Mouse (Mus musculus) MEL (cell line): ENCODE measurements around the gene G3bp2. TPM values are rescaled to one million over a fixed set of nuclear protein-coding genes. Genes with fewer than 3 reads are reported as not detected.

Source experiments
- DNase-seq: peaks from one replicate; pipeline ENCODE4 v3.0.0; 2011; ENCODE audit warnings: low read depth, low spot score
- H3K27ac ChIP-seq: 2 replicates; pipeline ENCODE4 v1.5.1; 2012; ENCODE audit warnings: low read depth, mild to moderate bottlenecking, control low read depth, low read length, moderate library complexity; ENCODE audit not compliant: control insufficient read depth
- H3K27me3 ChIP-seq, 2 experiments: fragments of 150-350 bp in 1 of 2; sonication (generic) in 1 of 2; 2 replicates each; pipeline ENCODE4 v1.6.1; 2012; ENCODE audit warnings: low read length in 2 of 2, mild to moderate bottlenecking in 2 of 2, improper control_type of control experiment in 1 of 2, moderate library complexity in 1 of 2; ENCODE audit not compliant: insufficient read depth in 2 of 2, control insufficient read depth in 1 of 2
- H3K36me3 ChIP-seq, 2 experiments: 2 replicates each; pipeline ENCODE4 v1.6.1; 2012 to 2014; ENCODE audit warnings: low read length in 2 of 2, improper control_type of control experiment in 1 of 2, inconsistent platforms in 1 of 2, mild to moderate bottlenecking in 1 of 2; ENCODE audit not compliant: insufficient read depth in 2 of 2, control insufficient read depth in 1 of 2
- H3K4me1 ChIP-seq, 2 experiments: fragments of 150-350 bp in 1 of 2; sonication (generic) in 1 of 2; 2 replicates each; pipeline ENCODE4 v1.6.1; 2012; ENCODE audit warnings: low read length in 2 of 2, improper control_type of control experiment in 1 of 2, mild to moderate bottlenecking in 1 of 2; ENCODE audit not compliant: insufficient read depth in 2 of 2, control insufficient read depth in 1 of 2
- H3K4me3 ChIP-seq, 2 experiments: fragments of 150-350 bp in 1 of 2; sonication (generic) in 1 of 2; 2 replicates each; pipeline ENCODE4 v1.5.1; 2012; ENCODE audit warnings: low read depth in 2 of 2, low read length in 2 of 2, mild to moderate bottlenecking in 2 of 2, moderate library complexity in 2 of 2, control low read depth in 1 of 2, improper control_type of control experiment in 1 of 2; ENCODE audit not compliant: control insufficient read depth in 1 of 2, insufficient read depth in 1 of 2
- H3K79me2 ChIP-seq: 2 replicates; pipeline ENCODE4 v1.6.1; 2012; ENCODE audit warnings: mild to moderate bottlenecking, low read length, moderate library complexity; ENCODE audit not compliant: control insufficient read depth, poor library complexity, insufficient read depth
- H3K9ac ChIP-seq: 2 replicates; pipeline ENCODE4 v1.6.1; 2012; ENCODE audit warnings: low read depth, mild to moderate bottlenecking, control low read depth, low read length, moderate library complexity; ENCODE audit not compliant: control insufficient read depth, poor library complexity, severe bottlenecking
- H3K9me3 ChIP-seq: fragments of 150-350 bp; sonication (generic); replicated peaks from 2 replicates; pipeline ENCODE4 v1.6.1; 2012; ENCODE audit warnings: mild to moderate bottlenecking, low read length, improper control_type of control experiment, moderate library complexity; ENCODE audit not compliant: insufficient read depth
- CHD1 ChIP-seq: IDR thresholded peaks from 2 replicates; pipeline ENCODE4 v1.6.1; 2012; ENCODE audit warnings: low read depth, mild to moderate bottlenecking, inconsistent platforms, low read length, improper control_type of control experiment
- CTCF ChIP-seq, 3 experiments: IDR thresholded peaks in 2 of 3; conservative IDR thresholded peaks in 1 of 3; 2 replicates each; pipeline ENCODE4 v1.5.1; 2011 to 2012; ENCODE audit warnings: low read length in 3 of 3, low read depth in 2 of 3, mild to moderate bottlenecking in 2 of 3, improper control_type of control experiment in 1 of 3, inconsistent platforms in 1 of 3, mixed read lengths in 1 of 3, moderate library complexity in 1 of 3; ENCODE audit not compliant: control insufficient read depth in 1 of 3, insufficient read depth in 1 of 3, poor library complexity in 1 of 3, severe bottlenecking in 1 of 3
- ETS1 ChIP-seq: IDR thresholded peaks from 2 replicates; pipeline ENCODE4 v1.6.1; 2012; ENCODE audit warnings: low read depth, mild to moderate bottlenecking, inconsistent platforms, low read length, improper control_type of control experiment, moderate library complexity
- GABPA ChIP-seq: IDR thresholded peaks from 2 replicates; pipeline ENCODE4 v1.6.1; 2012; ENCODE audit warnings: low read depth, mild to moderate bottlenecking, inconsistent platforms, low read length, improper control_type of control experiment, moderate library complexity
- GATA1 ChIP-seq: IDR thresholded peaks from 2 replicates; pipeline ENCODE4 v1.6.1; 2011; ENCODE audit warnings: low read depth, low read length, improper control_type of control experiment
- HCFC1 ChIP-seq: IDR thresholded peaks from 2 replicates; pipeline ENCODE4 v1.6.1; 2012; ENCODE audit warnings: low read depth, mild to moderate bottlenecking, inconsistent platforms, low read length, improper control_type of control experiment, moderate library complexity
- MAX ChIP-seq: IDR thresholded peaks from 2 replicates; pipeline ENCODE4 v1.6.1; 2011; ENCODE audit warnings: low read length, improper control_type of control experiment
- MAZ ChIP-seq: IDR thresholded peaks from 2 replicates; pipeline ENCODE4 v1.6.1; 2012; ENCODE audit warnings: low read depth, mild to moderate bottlenecking, inconsistent platforms, low read length, improper control_type of control experiment
- MXI1 ChIP-seq: IDR thresholded peaks from 2 replicates; pipeline ENCODE4 v1.6.1; 2011; ENCODE audit warnings: mild to moderate bottlenecking, low read depth, low read length, improper control_type of control experiment
- MYC ChIP-seq: IDR thresholded peaks from 2 replicates; pipeline ENCODE4 v1.6.1; 2011; ENCODE audit warnings: low read depth, mild to moderate bottlenecking, low read length, improper control_type of control experiment, moderate library complexity
- NELFE ChIP-seq: IDR thresholded peaks from 2 replicates; pipeline ENCODE4 v1.6.1; 2011; ENCODE audit warnings: low read depth, low read length, improper control_type of control experiment
- POLR2A ChIP-seq, 2 experiments: IDR thresholded peaks; 2 replicates each; pipeline ENCODE4 v1.6.1; 2011 to 2012; ENCODE audit warnings: low read length in 2 of 2, mild to moderate bottlenecking in 2 of 2, control low read depth in 1 of 2, improper control_type of control experiment in 1 of 2, low read depth in 1 of 2, moderate library complexity in 1 of 2; ENCODE audit not compliant: control insufficient read depth in 1 of 2, insufficient read depth in 1 of 2, poor library complexity in 1 of 2
- POLR2AphosphoS2 ChIP-seq: IDR thresholded peaks from 2 replicates; pipeline ENCODE4 v1.6.1; 2011; ENCODE audit warnings: low read length, improper control_type of control experiment
- POLR2AphosphoS5 ChIP-seq: IDR thresholded peaks from 2 replicates; pipeline ENCODE4 v1.6.1; 2012; ENCODE audit warnings: low read depth, borderline replicate concordance, mild to moderate bottlenecking, inconsistent platforms, low read length, moderate library complexity, mixed read lengths
- RCOR1 ChIP-seq: IDR thresholded peaks from 2 replicates; pipeline ENCODE4 v1.6.1; 2012; ENCODE audit warnings: low read depth, mild to moderate bottlenecking, inconsistent platforms, low read length, improper control_type of control experiment
- SIN3A ChIP-seq: IDR thresholded peaks from 2 replicates; pipeline ENCODE4 v1.6.1; 2012; ENCODE audit warnings: low read length, improper control_type of control experiment, inconsistent platforms
- SMC3 ChIP-seq: IDR thresholded peaks from 2 replicates; pipeline ENCODE4 v1.6.1; 2011; ENCODE audit warnings: low read depth, low read length, improper control_type of control experiment
- TAL1 ChIP-seq: IDR thresholded peaks from 2 replicates; pipeline ENCODE4 v1.6.1; 2012; ENCODE audit warnings: mild to moderate bottlenecking, inconsistent platforms, low read length, moderate library complexity, mixed read lengths
- ZC3H11A ChIP-seq: IDR thresholded peaks from 2 replicates; pipeline ENCODE4 v1.6.1; 2012; ENCODE audit warnings: low read depth, mild to moderate bottlenecking, inconsistent platforms, low read length, improper control_type of control experiment
- ZKSCAN1 ChIP-seq: IDR thresholded peaks from 2 replicates; pipeline ENCODE4 v1.6.1; 2012; ENCODE audit warnings: low read depth, mild to moderate bottlenecking, inconsistent platforms, low read length, improper control_type of control experiment, moderate library complexity
- ZNF384 ChIP-seq: IDR thresholded peaks from 2 replicates; pipeline ENCODE4 v1.6.1; 2012; ENCODE audit warnings: low read depth, mild to moderate bottlenecking, inconsistent platforms, low read length, improper control_type of control experiment
- polyA plus RNA-seq, 2 experiments: library from polyadenylated mRNA; stranded (reverse) in 1 of 2; unstranded in 1 of 2; fragments of >175 nt in 1 of 2; fragments of >200 nt in 1 of 2; gene quantifications; 2 replicates each; pipeline versions ENCODE4 v1.2.1 to v1.2.4; 2012; ENCODE audit warnings: low replicate concordance in 2 of 2, low read depth in 1 of 2; ENCODE audit not compliant: insufficient read length in 2 of 2, insufficient read depth in 1 of 2, missing spikeins in 1 of 2
- total RNA-seq: library from RNA; depleted of rRNA; stranded (reverse); fragments of 300-350 nt; gene quantifications from 2 replicates; pipeline ENCODE4 v1.2.3, GENCODE M21; 2012

G3bp2 gene
- total and polyA plus RNA-seq, 3 experiments: 42.8 to 177 (median 65.5) TPM

DNA sequence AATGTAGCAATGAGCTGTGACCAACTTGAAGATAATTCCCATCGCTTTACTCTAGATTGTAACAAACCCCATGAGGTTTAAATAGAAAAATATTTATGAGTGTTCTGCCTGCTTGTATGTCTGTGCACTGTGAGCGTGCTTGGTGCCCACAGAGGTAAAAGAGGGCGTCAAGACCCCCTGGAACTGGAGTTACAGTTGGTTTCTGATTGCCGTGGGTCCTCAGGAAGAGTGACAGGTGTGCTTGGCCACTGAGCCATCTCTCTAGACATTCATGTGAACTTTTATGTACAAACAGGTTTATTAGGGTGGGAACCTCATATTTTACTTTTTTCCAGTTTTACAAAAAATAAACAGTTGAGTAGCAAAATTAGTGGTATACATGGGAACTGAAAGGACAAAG, 39.7 kb downstream of the G3bp2 start, which contains the start of gene Cdkl2:
Gene Cdkl2, minus strand, starts transcription at position 101 of the 400 bp plus-strand sequence.
- H3K4me1 ChIP-seq: no peaks in the 10 kb centered on the region
- 0 out of 2 replicates have a peak within 1 kb of the TSS, but pooled peaks have one; percentile 1 for H3K27ac ChIP-seq
- no peaks in the 10 kb centered on the region for H3K9me3 ChIP-seq
- H3K36me3 ChIP-seq: peaks cover 0 to 6% of the 10 kb centered on the region in 2 experiments; a peak in 1 of 4 replicates
- H3K27me3 ChIP-seq: peaks cover 0 to 2% of the 10 kb centered on the region in 2 experiments; a peak in 1 of 4 replicates
- H3K79me2 ChIP-seq: no peaks in the 10 kb centered on the region; the same call in 1 of the 2 replicates
- DNase-seq: no peak
- TF ChIP-seq HCFC1: no peak
- TF ChIP-seq SIN3A: no peak
- no peak for TF ChIP-seq ZC3H11A
- no peak for TF ChIP-seq MAX
- TF ChIP-seq CHD1: no peak
- TF ChIP-seq POLR2AphosphoS5: no peak
- no peak for TF ChIP-seq ETS1
- no peak for TF ChIP-seq ZNF384
- TF ChIP-seq CTCF (IDR thresholded peaks at IDR 0.05 in 2 of 3, conservative IDR thresholded peaks at IDR 0.05 in 1 of 3; ENCODE audit: control insufficient read depth in 1 of 3, insufficient read depth in 1 of 3, low read depth in 2 of 3, low read length in 3 of 3, poor library complexity in 1 of 3, severe bottlenecking in 1 of 3): no peak
- TF ChIP-seq TAL1: no peak
- TF ChIP-seq MYC: no peak
- no peak for TF ChIP-seq POLR2AphosphoS2
- no peak for TF ChIP-seq SMC3
- no peak for TF ChIP-seq POLR2A (IDR thresholded peaks at IDR 0.05; ENCODE audit: control insufficient read depth in 1 of 2, insufficient read depth in 1 of 2, low read depth in 1 of 2, low read length in 2 of 2, poor library complexity in 1 of 2)
- TF ChIP-seq ZKSCAN1: no peak
- TF ChIP-seq GATA1: no peak
- TF ChIP-seq RCOR1: no peak
- TF ChIP-seq, all 39 proteins: peak for 0
- H3K4me3 ChIP-seq: peak within 1 kb of the TSS; percentile 90 to 93
- peak within 1 kb of the TSS; percentile 57 for H3K9ac ChIP-seq

DNA sequence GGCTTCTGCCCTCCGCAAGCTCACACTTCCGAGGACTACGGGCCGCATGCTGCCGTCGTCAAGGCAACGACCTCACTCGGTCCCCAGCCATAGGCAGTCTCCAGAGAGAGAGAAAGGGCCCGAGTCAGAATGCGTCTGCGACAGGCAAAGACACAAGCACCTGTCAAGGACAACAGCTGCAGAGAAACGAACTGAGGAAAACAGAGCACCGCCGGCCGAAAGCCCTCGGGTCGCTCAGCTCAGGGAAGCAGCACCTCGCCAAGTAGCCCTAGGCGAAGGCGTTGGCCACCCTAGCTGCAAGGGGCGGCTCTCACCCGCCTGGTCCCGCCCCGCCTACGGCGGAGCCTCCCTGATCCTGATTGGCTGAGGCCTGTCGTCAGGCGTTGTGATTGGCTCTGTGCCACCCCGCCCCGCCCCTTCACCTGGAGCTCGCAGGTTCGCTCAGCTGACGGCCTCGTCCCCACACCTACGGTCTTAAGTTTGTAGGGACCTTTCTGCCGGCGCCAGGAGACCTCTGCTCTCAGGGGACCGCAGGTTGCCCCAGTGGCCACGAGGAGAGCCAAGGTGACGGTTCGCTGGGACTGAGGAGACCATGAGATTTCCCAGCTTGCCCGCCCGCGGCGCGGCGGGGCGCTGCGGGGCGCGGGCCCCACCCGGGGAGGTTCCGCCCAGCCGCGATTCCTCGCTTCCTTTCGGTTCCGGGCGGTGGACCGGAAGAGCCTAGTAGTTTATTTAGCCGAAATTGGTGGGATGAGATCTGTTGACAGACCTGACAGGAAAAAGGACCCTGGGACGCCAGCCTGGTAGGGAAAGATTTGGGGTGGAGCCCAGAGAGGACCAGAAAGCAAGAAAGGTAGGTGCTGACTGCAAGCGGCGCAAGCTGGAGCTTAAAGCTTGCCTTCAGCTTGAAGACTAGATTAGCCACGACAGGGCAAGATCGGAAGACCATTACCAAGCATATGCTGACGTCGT, 40.9 kb downstream of the G3bp2 start:
- 0 out of 2 replicates have a peak overlapping the region, but pooled peaks have one; percentile 1 for H3K27ac ChIP-seq

More for the DNA sequence above, 40.9 kb downstream of the G3bp2 start:
- DNase-seq: peak; percentile 93
- 0 out of 2 replicates have a peak, but pooled peaks have one; percentile 19 for TF ChIP-seq RCOR1
- peak; percentile 51 for TF ChIP-seq MXI1
- TF ChIP-seq CHD1: no peak
- TF ChIP-seq POLR2A (IDR thresholded peaks at IDR 0.05; ENCODE audit: control insufficient read depth in 1 of 2, insufficient read depth in 1 of 2, low read depth in 1 of 2, low read length in 2 of 2, poor library complexity in 1 of 2): peak in 1 of 2 experiments; percentile 36; a peak in 1 of 4 replicates
- no peak for TF ChIP-seq POLR2AphosphoS5
- TF ChIP-seq GABPA: no peak
- 0 out of 6 replicates have a peak, but pooled peaks of 1 of the 3 experiments have one; percentile 9 for TF ChIP-seq CTCF (IDR thresholded peaks at IDR 0.05 in 2 of 3, conservative IDR thresholded peaks at IDR 0.05 in 1 of 3; ENCODE audit: control insufficient read depth in 1 of 3, insufficient read depth in 1 of 3, low read depth in 2 of 3, low read length in 3 of 3, poor library complexity in 1 of 3, severe bottlenecking in 1 of 3)
- 0 out of 2 replicates have a peak, but pooled peaks have one; percentile 32 for TF ChIP-seq MAZ
- 0 out of 2 replicates have a peak, but pooled peaks have one; percentile 41 for TF ChIP-seq NELFE
- TF ChIP-seq SIN3A: peak; percentile 57; the same call in 1 of the 2 replicates
- H3K36me3 ChIP-seq: peaks cover 0 to 6% of the 10 kb centered on the region in 2 experiments; a peak in 1 of 4 replicates
- H3K27me3 ChIP-seq: peaks cover 0 to 2% of the 10 kb centered on the region in 2 experiments; a peak in 1 of 4 replicates
- no peaks in the 10 kb centered on the region for H3K4me1 ChIP-seq
- no peaks in the 10 kb centered on the region for H3K9me3 ChIP-seq
- peak overlapping the region; percentile 90 to 93 for H3K4me3 ChIP-seq
- H3K79me2 ChIP-seq: no peaks in the 10 kb centered on the region; the same call in 1 of the 2 replicates
- H3K9ac ChIP-seq: peak overlapping the region; percentile 57
